Mouse (Mus musculus) brain, adult 2 months (tissue): ENCODE results near the gene Tmem52b.

Source experiments
- DNase-seq: peaks from one replicate; pipeline ENCODE4 v3.0.0; 2011; ENCODE audit warnings: low read depth, low spot score

Tmem52b gene

GRCm38 (mm10) chr6:129530261-129530660 lies 17.9 kb downstream of the Tmem52b start:
- no peak for DNase-seq

DNA sequence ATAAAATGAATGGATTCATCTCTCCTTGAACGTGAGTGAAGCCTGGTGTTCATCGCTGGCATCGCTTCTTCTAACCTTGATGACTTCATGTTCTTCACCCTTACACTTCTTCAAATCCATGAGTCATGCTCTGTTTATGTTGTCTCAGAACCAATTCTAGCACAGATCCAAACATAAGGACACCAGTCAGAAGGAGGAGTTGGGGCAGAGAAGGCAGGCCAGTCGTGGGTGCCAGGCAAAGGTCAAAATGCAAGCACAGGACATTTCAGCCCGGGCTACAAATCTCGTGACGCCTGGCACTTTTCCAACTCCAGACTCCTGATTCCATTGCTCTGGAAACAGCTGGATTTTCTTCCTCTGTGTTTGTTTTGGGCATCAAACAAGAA lies 20.2 kb downstream of the Tmem52b start:
- peak; percentile 77 for DNase-seq

- peak; percentile 90 for DNase-seq
Observed at GRCm38 (mm10) chr6:129532942-129533860, 20.8 kb downstream of the Tmem52b start, which contains the start of gene Gabarapl1. TSS of gene Gabarapl1 (plus strand) at chr6:129533160.

- peak; percentile 83 for DNase-seq
Observed at GRCm38 (mm10) chr6:129534057-129534456, 21.7 kb downstream of the Tmem52b start.

DNA sequence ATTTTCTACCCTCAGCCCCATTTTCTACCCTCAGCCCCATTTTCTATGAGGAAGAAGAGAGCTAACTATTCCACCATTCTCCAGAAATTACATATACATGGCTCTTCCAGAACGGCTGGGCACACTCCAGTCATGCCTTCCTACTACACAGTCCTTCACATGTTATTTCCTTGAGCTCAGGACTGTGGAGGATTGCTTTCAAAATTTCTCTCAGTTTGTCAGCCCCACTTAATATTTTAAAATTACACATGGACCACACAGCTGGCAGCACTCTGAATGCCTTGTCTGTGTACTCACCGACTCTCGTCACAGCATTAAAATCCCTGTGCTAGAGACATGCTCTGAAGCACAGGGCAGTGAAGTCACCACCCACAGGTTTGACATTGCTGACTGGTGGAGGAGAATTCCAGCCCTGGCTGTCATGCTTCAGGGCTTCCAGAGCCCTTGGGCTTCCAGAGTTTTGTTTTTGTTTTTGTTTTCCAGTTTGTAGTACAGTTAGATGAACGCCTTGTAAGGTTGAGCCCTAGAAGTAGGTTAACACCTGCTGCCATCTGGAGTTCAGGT lies 22.4 kb downstream of the Tmem52b start:
- no peak for DNase-seq

DNA sequence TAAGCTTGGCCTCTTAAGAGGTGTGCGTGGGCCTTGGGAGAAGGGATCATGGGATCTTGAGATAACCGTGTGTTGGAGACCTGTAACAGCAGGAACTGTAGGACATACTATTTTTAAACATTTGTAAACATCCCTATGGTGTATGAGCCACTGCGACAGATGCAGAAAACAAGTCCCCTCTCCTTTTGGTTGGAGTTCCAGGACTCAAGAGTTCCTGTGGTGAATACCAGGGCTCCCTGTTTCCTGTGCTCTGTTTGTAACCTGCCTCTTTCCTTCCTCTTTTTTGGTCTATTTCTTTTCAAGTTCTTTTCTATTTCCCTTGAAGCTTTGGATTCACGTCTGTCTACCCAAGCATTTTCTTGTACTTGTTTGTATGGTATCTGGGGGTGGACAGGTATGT lies 23.4 kb downstream of the Tmem52b start:
- no peak for DNase-seq

DNA sequence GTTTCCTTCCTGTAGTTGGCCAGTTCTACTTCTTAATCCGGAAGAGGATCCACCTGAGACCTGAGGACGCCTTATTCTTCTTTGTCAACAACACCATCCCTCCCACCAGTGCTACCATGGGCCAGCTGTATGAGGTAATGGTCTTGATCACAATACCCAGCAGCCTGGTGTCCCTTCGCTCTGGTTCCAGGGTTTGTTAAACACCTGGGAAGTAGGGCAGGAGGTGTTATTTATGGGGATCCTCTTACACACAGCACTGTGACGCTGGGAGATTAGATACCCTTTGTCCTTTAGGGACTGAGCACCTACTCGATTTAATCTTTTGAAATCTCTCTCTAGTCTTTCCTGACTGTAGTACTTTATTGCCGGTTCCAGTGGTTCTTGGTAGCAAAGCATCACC lies 26.2 kb downstream of the Tmem52b start:
- no peak for DNase-seq

GRCm38 (mm10) chr6:129541931-129542330 lies 29.6 kb downstream of the Tmem52b start:
- DNase-seq, result no peak

DNA sequence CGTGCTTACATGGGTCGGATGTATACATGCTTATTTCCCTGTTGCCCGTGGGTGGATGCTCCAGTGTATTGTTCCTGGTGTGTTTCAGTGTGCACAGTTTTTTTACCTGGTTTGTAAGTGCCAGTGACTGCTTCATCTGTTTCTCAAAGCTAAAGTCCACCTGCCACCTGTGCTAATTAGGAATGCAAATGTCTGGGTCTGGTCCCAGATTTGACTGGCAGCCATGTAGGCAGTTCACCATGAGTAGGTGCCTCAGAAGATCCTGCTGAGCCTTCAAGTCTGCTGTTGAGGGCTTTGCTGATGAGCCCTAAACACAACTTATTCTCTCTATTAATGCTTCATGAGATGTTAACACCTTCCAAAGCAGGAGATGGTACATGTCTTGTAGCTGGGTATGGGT lies 30.2 kb downstream of the Tmem52b start:
- DNase-seq, result peak; percentile 46

GRCm38 (mm10) chr6:129543709-129544606 lies 31.6 kb downstream of the Tmem52b start:
- peak; percentile 89 for DNase-seq

GRCm38 (mm10) chr6:129547277-129547676 lies 34.9 kb downstream of the Tmem52b start:
- no peak for DNase-seq

- no peak for DNase-seq
Observed at GRCm38 (mm10) chr6:129548009-129548408, 35.7 kb downstream of the Tmem52b start.

- peak; percentile 40 for DNase-seq
Observed at GRCm38 (mm10) chr6:129557298-129558023, 45.1 kb downstream of the Tmem52b start.

DNA sequence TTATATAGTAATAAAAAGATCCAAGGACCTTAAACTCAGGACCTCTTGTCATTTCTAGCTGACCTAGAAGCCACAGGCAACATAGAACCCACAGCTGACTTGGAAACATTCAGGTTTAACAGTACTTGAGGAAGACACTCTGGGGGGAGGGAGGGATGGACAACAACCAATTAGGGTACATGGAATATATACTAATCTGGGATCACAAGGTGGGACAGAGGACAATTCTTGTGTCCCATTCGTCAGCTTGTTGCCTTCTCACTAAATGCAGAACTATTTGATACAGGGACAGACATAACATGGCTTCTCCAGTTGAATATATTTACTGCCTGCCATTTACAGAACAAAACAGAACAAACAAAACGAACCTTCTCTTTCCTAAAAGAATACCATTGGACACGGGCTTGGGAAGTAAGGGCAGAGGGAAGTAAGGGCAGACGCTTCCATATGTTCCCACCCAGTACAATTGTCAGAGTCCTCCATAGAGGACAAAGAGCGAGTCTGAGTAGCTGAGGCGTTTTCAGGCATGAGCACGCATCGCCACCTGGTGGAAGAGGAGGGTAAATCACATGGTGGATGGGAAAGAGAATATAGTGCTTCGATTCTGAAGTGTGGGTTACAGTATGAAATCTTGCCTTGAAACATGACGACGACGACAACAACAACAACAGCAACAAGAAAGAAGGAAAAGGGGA lies 46.7 kb downstream of the Tmem52b start:
- peak; percentile 79 for DNase-seq

GRCm38 (mm10) chr6:129559641-129560027 lies 47.3 kb downstream of the Tmem52b start:
- DNase-seq, result no peak

- DNase-seq, result no peak
Observed at GRCm38 (mm10) chr6:129565257-129565656, 52.9 kb downstream of the Tmem52b start.
